Mouse (Mus musculus): ENCODE results near the gene Faah. TPM values are rescaled to one million over a fixed set of nuclear protein-coding genes. Genes with fewer than 3 reads are reported as not detected.

The Faah gene
- polyA plus RNA-seq, 1 experiment from 2014 or later, result 13.4 TPM

DNA sequence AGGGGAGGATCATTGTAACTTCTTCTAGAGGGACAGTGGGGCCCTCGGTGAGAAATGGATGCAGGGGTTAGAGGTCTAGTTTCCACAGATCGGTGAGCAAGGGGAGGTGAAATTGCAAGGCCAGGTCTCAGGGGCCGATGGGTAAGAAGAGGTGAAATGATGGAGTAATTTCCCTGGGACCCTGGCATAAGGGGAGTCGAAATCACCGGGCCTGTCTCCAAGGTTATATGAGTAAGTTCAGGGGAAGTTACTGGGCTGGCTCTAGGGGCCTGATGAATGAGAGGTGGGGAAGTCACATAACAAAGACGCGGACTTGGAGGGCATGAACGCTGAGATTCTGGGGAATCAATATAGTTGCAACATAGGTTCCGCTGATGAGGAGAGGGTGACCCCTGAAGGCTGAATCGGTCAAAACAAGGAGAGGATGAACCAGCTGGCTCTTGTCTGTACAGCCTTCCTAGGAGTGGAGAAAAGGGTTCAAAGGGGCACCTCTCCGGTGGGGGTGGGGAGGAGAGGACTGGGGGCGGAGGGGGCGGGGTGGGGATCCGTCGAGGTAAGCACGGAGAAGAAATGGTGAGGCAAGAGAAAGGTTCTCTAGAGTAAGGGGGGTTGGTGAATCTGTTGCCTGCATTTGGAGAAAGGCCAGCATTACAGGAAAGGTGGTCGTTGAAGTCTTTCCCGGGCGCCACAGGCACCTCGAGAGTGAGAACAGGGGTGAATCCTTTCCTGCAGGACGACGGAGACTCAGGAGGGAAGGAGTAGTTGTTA is 35.0 kb upstream of the Faah start:
- Histone ChIP-seq H3K27me3 (replicated peaks; ENCODE audit: insufficient read depth, low read length) (no peaks in the 10 kb centered on the region), H3K4me3 (ENCODE audit: low read depth, low read length) (peak overlapping the region; percentile 50), H3K36me3 (ENCODE audit: insufficient read depth, low read length) (peaks cover 6% of the 10 kb centered on the region; the same call in 1 of the 2 replicates), H3K27ac (ENCODE audit: low read length) (peak overlapping the region; percentile 97), H3K4me2 (replicated peaks; ENCODE audit: low read depth, low read length) (peak overlapping the region; percentile 76), H3K9ac (replicated peaks; ENCODE audit: low read depth) (peak overlapping the region; percentile 46), H3K9me3 (ENCODE audit: low read length) (no peaks in the 10 kb centered on the region), H3K4me1 (ENCODE audit: insufficient read depth, low read depth, low read length) (peaks cover 8% of the 10 kb centered on the region)
- TF ChIP-seq EP300 (IDR thresholded peaks at IDR 0.05) (no peak), CTCF (IDR thresholded peaks at IDR 0.05) (peak; percentile 54)
- DNase-seq (ENCODE audit: low spot score), result peak; percentile 79
- 7% methylated on average over 22 of the region's 22 CpGs for WGBS
- ATAC-seq, result peak; percentile 18

DNA sequence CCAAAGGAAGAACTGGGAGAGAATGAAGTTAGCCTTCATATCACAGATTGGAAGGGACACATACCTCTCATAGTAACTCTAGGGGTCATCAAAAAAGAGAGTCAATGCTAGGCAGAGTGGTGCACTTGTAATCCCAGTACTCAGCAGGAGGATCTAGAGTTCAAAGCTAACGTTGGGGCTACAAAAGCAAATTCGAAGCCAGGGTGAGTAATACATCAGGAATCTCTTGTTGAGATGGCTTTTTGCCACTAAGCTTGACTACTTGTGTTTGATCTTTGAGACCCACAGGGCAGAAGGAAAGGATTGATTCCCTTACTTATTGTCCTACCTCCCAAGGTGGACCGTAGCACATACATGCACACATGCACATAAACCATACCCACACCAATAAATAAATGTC is 31.5 kb upstream of the Faah start:
- TF ChIP-seq EP300 (IDR thresholded peaks at IDR 0.05), result no peak
- TF ChIP-seq CTCF (IDR thresholded peaks at IDR 0.05), result no peak
- Histone ChIP-seq H3K4me2 (replicated peaks; ENCODE audit: low read depth, low read length) (no peak overlapping the region), H3K9ac (replicated peaks; ENCODE audit: low read depth) (no peak overlapping the region), H3K36me3 (ENCODE audit: insufficient read depth, low read length) (peaks cover 7% of the 10 kb centered on the region; the same call in 1 of the 2 replicates), H3K27me3 (replicated peaks; ENCODE audit: insufficient read depth, low read length) (no peaks in the 10 kb centered on the region), H3K4me1 (ENCODE audit: insufficient read depth, low read depth, low read length) (peaks cover 8% of the 10 kb centered on the region), H3K9me3 (ENCODE audit: low read length) (no peaks in the 10 kb centered on the region), H3K4me3 (ENCODE audit: low read depth, low read length) (no peak overlapping the region), H3K27ac (ENCODE audit: low read length) (peak overlapping the region; percentile 55)
- peak; percentile 44 for DNase-seq (ENCODE audit: low spot score)
- ATAC-seq, result no peak
- WGBS, result 44% methylated on average over 3 of the region's 3 CpGs

DNA sequence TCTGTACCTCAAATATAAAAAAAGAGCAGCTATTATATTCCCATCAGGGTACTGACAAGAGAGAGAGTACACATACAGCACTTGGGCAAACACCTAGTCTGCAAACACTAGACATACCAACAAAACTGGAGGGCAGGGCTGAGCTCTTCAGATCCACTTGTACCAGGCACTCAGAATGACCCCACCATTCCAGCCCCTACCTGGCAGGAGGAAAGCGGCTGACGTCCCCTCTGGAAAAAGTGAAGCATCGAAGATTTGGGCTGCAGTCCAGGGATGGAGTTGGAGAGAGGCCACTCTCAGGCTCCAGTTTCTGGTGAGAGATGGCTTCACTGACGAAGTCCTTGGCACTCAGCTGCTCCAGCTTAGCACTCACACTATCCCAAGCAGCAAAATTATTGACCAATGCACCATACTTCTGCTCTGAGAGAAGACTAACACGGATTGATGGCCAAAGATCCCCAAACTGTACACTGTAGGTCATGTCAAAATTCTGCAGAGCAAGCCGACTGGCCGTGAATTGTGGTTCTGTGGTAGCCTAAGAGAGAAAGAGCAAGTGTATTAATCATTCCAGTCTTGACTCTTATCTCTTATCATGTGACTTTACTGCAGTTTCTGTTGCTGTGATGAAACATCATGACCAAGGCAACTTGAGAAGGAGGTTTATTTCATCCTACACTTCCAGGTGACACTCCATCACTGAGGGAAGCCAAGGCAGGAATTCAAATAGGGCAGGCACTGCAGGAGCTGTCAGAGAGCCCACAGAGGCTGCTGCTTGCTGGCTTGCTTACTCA is 30.6 kb upstream of the Faah start:
- Histone ChIP-seq H3K27ac (ENCODE audit: low read length) (peak overlapping the region; percentile 64), H3K27me3 (replicated peaks; ENCODE audit: insufficient read depth, low read length) (no peaks in the 10 kb centered on the region), H3K4me2 (replicated peaks; ENCODE audit: low read depth, low read length) (no peak overlapping the region), H3K9me3 (ENCODE audit: low read length) (no peaks in the 10 kb centered on the region), H3K9ac (replicated peaks; ENCODE audit: low read depth) (no peak overlapping the region), H3K36me3 (ENCODE audit: insufficient read depth, low read length) (peaks cover 7% of the 10 kb centered on the region; the same call in 1 of the 2 replicates), H3K4me1 (ENCODE audit: insufficient read depth, low read depth, low read length) (peaks cover 8% of the 10 kb centered on the region), H3K4me3 (ENCODE audit: low read depth, low read length) (no peak overlapping the region)
- TF ChIP-seq EP300 (IDR thresholded peaks at IDR 0.05), result peak; percentile 97
- no peak for TF ChIP-seq CTCF (IDR thresholded peaks at IDR 0.05)
- ATAC-seq (peak; percentile 97), DNase-seq (ENCODE audit: low spot score) (peak; percentile 93)
- WGBS, result 52% methylated on average over 7 of the region's 7 CpGs

DNA sequence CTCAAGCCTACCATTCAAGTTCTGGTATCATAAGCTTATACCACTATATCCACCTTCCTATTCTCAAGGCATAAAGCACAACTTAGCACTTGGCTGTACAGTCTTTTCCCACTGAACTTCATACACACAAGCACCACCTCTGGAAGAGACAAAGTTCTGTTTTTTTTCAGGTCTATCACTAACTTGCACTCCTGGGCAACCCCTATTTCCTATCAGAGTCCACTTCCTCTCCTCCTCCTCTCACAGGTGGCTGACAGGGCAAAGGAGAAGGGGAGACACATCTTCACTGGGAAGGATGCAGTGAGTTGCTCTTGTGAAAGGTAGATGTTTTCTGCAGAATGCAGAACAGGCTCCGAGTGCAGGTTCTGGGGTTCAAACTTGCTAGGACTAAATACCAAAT is 30.0 kb upstream of the Faah start:
- Histone ChIP-seq H3K27ac (ENCODE audit: low read length) (peak overlapping the region; percentile 64), H3K36me3 (ENCODE audit: insufficient read depth, low read length) (peaks cover 7% of the 10 kb centered on the region; the same call in 1 of the 2 replicates), H3K27me3 (replicated peaks; ENCODE audit: insufficient read depth, low read length) (no peaks in the 10 kb centered on the region), H3K9me3 (ENCODE audit: low read length) (no peaks in the 10 kb centered on the region), H3K4me2 (replicated peaks; ENCODE audit: low read depth, low read length) (0 out of 2 replicates have a peak overlapping the region, but pooled peaks have one; percentile 3), H3K4me3 (ENCODE audit: low read depth, low read length) (no peak overlapping the region), H3K9ac (replicated peaks; ENCODE audit: low read depth) (no peak overlapping the region), H3K4me1 (ENCODE audit: insufficient read depth, low read depth, low read length) (peaks cover 3% of the 10 kb centered on the region; the same call in 1 of the 2 replicates)
- WGBS, result 50% methylated on average over 1 of the region's 1 CpGs
- ATAC-seq, result no peak
- TF ChIP-seq CTCF (IDR thresholded peaks at IDR 0.05), result no peak
- TF ChIP-seq EP300 (IDR thresholded peaks at IDR 0.05), result no peak
- DNase-seq (ENCODE audit: low spot score), result no peak

DNA sequence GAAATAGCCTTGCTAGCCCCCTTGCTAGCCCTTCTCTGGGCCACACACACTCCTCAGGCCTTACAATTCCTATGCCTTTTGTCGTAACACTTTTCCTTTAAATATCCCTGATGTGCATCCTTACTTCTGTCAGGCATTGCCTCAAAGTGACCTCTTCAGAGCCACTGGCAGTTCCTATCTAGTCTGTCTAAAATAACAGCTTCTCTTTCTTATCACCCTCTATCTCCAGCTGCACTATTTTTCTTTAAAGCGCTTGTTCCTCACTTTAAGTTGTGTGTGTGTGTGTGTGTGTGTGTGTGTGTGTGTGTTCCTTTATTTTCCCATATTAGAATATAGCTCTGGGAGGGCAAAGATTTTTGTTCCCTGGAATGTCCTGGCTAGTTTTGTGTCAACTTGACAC is 28.9 kb upstream of the Faah start:
- Histone ChIP-seq H3K4me1 (ENCODE audit: insufficient read depth, low read depth, low read length) (0 out of 2 replicates have a peak, but pooled peaks cover 2% of the 10 kb centered on the region), H3K27me3 (replicated peaks; ENCODE audit: insufficient read depth, low read length) (no peaks in the 10 kb centered on the region), H3K4me2 (replicated peaks; ENCODE audit: low read depth, low read length) (no peak overlapping the region), H3K9me3 (ENCODE audit: low read length) (no peaks in the 10 kb centered on the region), H3K36me3 (ENCODE audit: insufficient read depth, low read length) (peaks cover 7% of the 10 kb centered on the region; the same call in 1 of the 2 replicates), H3K27ac (ENCODE audit: low read length) (no peak overlapping the region), H3K9ac (replicated peaks; ENCODE audit: low read depth) (no peak overlapping the region), H3K4me3 (ENCODE audit: low read depth, low read length) (no peak overlapping the region)
- TF ChIP-seq CTCF (IDR thresholded peaks at IDR 0.05) (no peak), EP300 (IDR thresholded peaks at IDR 0.05) (no peak)
- WGBS, result 82% methylated on average over 2 of the region's 2 CpGs
- ATAC-seq (no peak), DNase-seq (ENCODE audit: low spot score) (no peak)

DNA sequence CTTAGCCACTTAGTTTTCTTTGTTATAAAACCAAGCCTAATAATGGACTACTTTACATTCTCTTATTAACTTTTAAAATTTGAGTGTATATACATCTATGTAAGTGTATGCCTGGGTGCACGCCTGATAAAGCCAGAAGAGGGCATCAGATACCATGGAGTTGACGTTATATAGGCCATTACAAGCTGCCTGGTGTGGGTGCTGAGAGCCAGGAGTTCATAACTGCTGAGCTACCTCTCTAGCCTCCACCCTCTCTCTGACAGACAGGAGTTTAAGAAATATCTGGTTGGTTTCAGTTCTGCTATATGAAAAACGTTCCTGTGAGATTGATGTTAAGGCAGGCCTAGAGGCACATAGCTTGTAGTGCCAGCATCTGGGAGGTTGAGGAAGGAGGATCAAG is 24.5 kb upstream of the Faah start:
- Histone ChIP-seq H3K9ac (replicated peaks; ENCODE audit: low read depth) (no peak overlapping the region), H3K9me3 (ENCODE audit: low read length) (no peaks in the 10 kb centered on the region), H3K4me2 (replicated peaks; ENCODE audit: low read depth, low read length) (no peak overlapping the region), H3K4me3 (ENCODE audit: low read depth, low read length) (no peak overlapping the region), H3K27ac (ENCODE audit: low read length) (no peak overlapping the region), H3K36me3 (ENCODE audit: insufficient read depth, low read length) (0 out of 2 replicates have a peak, but pooled peaks cover 7% of the 10 kb centered on the region), H3K27me3 (replicated peaks; ENCODE audit: insufficient read depth, low read length) (no peaks in the 10 kb centered on the region), H3K4me1 (ENCODE audit: insufficient read depth, low read depth, low read length) (no peaks in the 10 kb centered on the region)
- DNase-seq (ENCODE audit: low spot score) (peak; percentile 55), ATAC-seq (peak; percentile 44; the same call in 1 of the 2 replicates)
- 74% methylated on average over 3 of the region's 3 CpGs for WGBS
- TF ChIP-seq EP300 (IDR thresholded peaks at IDR 0.05), result no peak
- peak; percentile 51 for TF ChIP-seq CTCF (IDR thresholded peaks at IDR 0.05)
